ENCODE assay signal across 13 mouse cellular contexts in the genomic region with DNA sequence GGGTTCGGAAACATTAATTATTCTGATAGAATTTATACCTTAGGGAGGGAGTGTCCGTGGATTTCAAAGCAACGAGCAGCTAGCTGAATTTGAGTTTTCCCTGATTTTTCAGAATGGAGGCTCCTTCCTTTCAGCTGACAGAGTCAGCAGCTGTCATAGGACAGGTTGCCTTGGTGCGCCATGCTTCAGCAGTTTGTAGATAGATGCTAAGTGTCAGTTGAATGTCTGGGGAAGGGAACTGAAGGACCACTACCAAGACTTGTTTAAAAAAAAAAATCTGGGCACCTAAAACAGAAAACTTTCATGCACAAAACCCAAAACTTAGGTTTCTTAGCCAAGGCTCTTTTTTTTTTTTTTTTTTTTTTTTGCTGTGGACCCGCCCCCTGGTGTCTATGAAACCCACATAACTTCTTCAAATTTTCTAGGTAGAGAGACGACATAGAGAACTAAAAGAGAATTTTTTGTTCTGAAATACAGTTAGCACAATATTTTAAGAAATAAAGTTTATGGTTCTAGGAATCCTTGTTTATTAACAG. TPM values are rescaled to one million over a fixed set of nuclear protein-coding genes. Genes with fewer than 3 reads are reported as not detected.
DNase-seq lines count a peak whose midpoint lies in the region; ATAC-seq and TF ChIP-seq lines count a peak whose summit lies in the region.
"Had no signal": no experiment of that assay in that cellular context is flagged by ENCODE, and none has a peak within 500 bp of the region (broad histone marks: within the 10 kb centered on the region; RNA-seq: fewer than 3 reads in every experiment).

No protein-coding gene starts in this region.

- H3K4me1 ChIP-seq in heart, embryonic 15.5 days (replicated peaks), result peaks cover 25% of the 10 kb centered on the region
- H3K4me1 ChIP-seq in CH12.LX (ENCODE audit: control insufficient read depth in 1 of 2, insufficient read depth in 2 of 2), result no peaks in the 10 kb centered on the region
- H3K4me1 ChIP-seq in embryonic facial prominence, embryonic 10.5 days, result peaks cover 42% of the 10 kb centered on the region
- H3K4me1 ChIP-seq in limb, embryonic 12.5 days (replicated peaks), result peaks cover 17% of the 10 kb centered on the region

- H3K9ac ChIP-seq in heart, embryonic 15.5 days, result no peak overlapping the region
- no peak overlapping the region for H3K9ac ChIP-seq in CH12.LX (ENCODE audit: insufficient read depth, low read depth)
- H3K9ac ChIP-seq in limb, embryonic 12.5 days (replicated peaks), result no peak overlapping the region

- no peaks in the 10 kb centered on the region for H3K36me3 ChIP-seq in heart, embryonic 15.5 days
- H3K36me3 ChIP-seq in CH12.LX (replicated peaks in 1 of 2; ENCODE audit: control insufficient read depth in 1 of 2, insufficient read depth in 1 of 2, low read length in 1 of 2), result no peaks in the 10 kb centered on the region
- peaks cover 17% of the 10 kb centered on the region for H3K36me3 ChIP-seq in embryonic facial prominence, embryonic 10.5 days (replicated peaks)
- H3K36me3 ChIP-seq in limb, embryonic 12.5 days, result peaks cover 10% of the 10 kb centered on the region

- no peak for ATAC-seq in heart, embryonic 15.5 days (replicated peaks; ENCODE audit: insufficient number of reproducible peaks, insufficient read depth, low FRiP score, low read depth)
- no peak for ATAC-seq in limb, embryonic 12.5 days (ENCODE audit: insufficient number of reproducible peaks, insufficient read depth, low FRiP score, low TSS enrichment, low read depth)

- 0 out of 2 replicates have a peak overlapping the region, but pooled peaks have one; percentile 1 for H3K4me2 ChIP-seq in heart, embryonic 15.5 days
- H3K4me2 ChIP-seq in CH12.LX (ENCODE audit: insufficient read depth, low read depth, poor library complexity, severe bottlenecking), result no peak overlapping the region
- peak overlapping the region; percentile 25; the same call in 1 of the 2 replicates for H3K4me2 ChIP-seq in limb, embryonic 12.5 days

- H3K4me3 ChIP-seq in heart, embryonic 15.5 days, result no peak overlapping the region
- no peak overlapping the region for H3K4me3 ChIP-seq in CH12.LX (replicated peaks in 1 of 3; ENCODE audit: low read depth in 2 of 3, low read length in 2 of 3, poor library complexity in 1 of 3)
- peak overlapping the region; percentile 16; the same call in 1 of the 2 replicates for H3K4me3 ChIP-seq in embryonic facial prominence, embryonic 10.5 days
- H3K4me3 ChIP-seq in limb, embryonic 12.5 days (replicated peaks), result no peak overlapping the region
- H3K4me3 ChIP-seq: layer of hippocampus, adult 2 months had no signal

- H3K79me2 ChIP-seq in CH12.LX (replicated peaks; ENCODE audit: control insufficient read depth, extremely low read depth, insufficient read depth, poor library complexity, severe bottlenecking), result no peaks in the 10 kb centered on the region

- H3K27ac ChIP-seq in heart, embryonic 15.5 days, result no peak overlapping the region
- no peak overlapping the region for H3K27ac ChIP-seq in CH12.LX (ENCODE audit: insufficient read depth, low read depth)
- peak overlapping the region; percentile 75; the same call in 1 of the 2 replicates for H3K27ac ChIP-seq in embryonic facial prominence, embryonic 10.5 days (replicated peaks)
- H3K27ac ChIP-seq in limb, embryonic 12.5 days, result no peak overlapping the region

- in situ Hi-C loops in CH12.LX (cut with MboI; ENCODE audit: low pct_ligation_motif_present, low pct_unique_long_range_greater_than_20kb, low sequenced_read_pairs), result no loop called here

- no peak for TF ChIP-seq POLR2A in CH12.LX (IDR thresholded peaks at IDR 0.05; ENCODE audit: low read depth, low read length)

- TF ChIP-seq RAD21 in CH12.LX (IDR thresholded peaks at IDR 0.05; ENCODE audit: low read depth, low read length), result no peak

- TF ChIP-seq EP300 in CH12.LX (IDR thresholded peaks at IDR 0.05; ENCODE audit: low read length), result no peak

- TF ChIP-seq CTCF in CH12.LX (conservative IDR thresholded peaks at IDR 0.05 in 1 of 2, IDR thresholded peaks at IDR 0.05 in 1 of 2; ENCODE audit: low read depth in 2 of 2, low read length in 2 of 2), result no peak

- DNase-seq in heart, adult 18-20 months, result no peak
- no peak for DNase-seq in CH12.LX (ENCODE audit: extremely low read depth)
- DNase-seq in embryonic facial prominence, embryonic 10.5 days (ENCODE audit: low spot score), result no peak
- DNase-seq in urinary bladder, postnatal 25 days (ENCODE audit: low spot score), result no peak
- DNase-seq in layer of hippocampus, adult 8-10 months (ENCODE audit: low spot score in 2 of 2), result no peak
- no peak for DNase-seq in thymus, postnatal 36 days
- DNase-seq: cerebellum, adult 11-12 months; gastrocnemius, postnatal 25 days; lung, adult 2 months had no signal

- WGBS in heart, embryonic 15.5 days, result 57% methylated on average over 6 of the region's 6 CpGs
- 36% methylated on average over 6 of the region's 6 CpGs for WGBS in embryonic facial prominence, embryonic 10.5 days
- 42% methylated on average over 6 of the region's 6 CpGs for WGBS in limb, embryonic 12.5 days

- no peaks in the 10 kb centered on the region for H3K27me3 ChIP-seq in heart, embryonic 15.5 days
- H3K27me3 ChIP-seq in CH12.LX (replicated peaks), result no peaks in the 10 kb centered on the region
- peaks cover 3% of the 10 kb centered on the region; the same call in 1 of the 2 replicates for H3K27me3 ChIP-seq in embryonic facial prominence, embryonic 10.5 days (replicated peaks; ENCODE audit: low read depth, poor library complexity, severe bottlenecking)
- H3K27me3 ChIP-seq in limb, embryonic 12.5 days, result no peaks in the 10 kb centered on the region

- dilution Hi-C loops in CH12.LX (cut with MboI; ENCODE audit: extremely low pct_ligation_motif_present, extremely low pct_unique_long_range_greater_than_20kb, low sequenced_read_pairs), result no loop called here

- no peaks in the 10 kb centered on the region for H3K9me3 ChIP-seq in heart, embryonic 15.5 days (replicated peaks)
- H3K9me3 ChIP-seq in CH12.LX (replicated peaks; ENCODE audit: low read length), result no peaks in the 10 kb centered on the region
- no peaks in the 10 kb centered on the region; the same call in 1 of the 2 replicates for H3K9me3 ChIP-seq in embryonic facial prominence, embryonic 10.5 days
- no peaks in the 10 kb centered on the region for H3K9me3 ChIP-seq in limb, embryonic 12.5 days

TF ChIP-seq in CH12.LX, 34 proteins besides CTCF, POLR2A, EP300 and RAD21:
- TF ChIP-seq ELF1 (IDR thresholded peaks at IDR 0.05; ENCODE audit: low read depth, low read length) (no peak), ZNF384 (IDR thresholded peaks at IDR 0.05; ENCODE audit: low read depth, low read length) (peak; percentile 70), USF1 (IDR thresholded peaks at IDR 0.05; ENCODE audit: low read depth, low read length) (no peak), ZMIZ1 (IDR thresholded peaks at IDR 0.05; ENCODE audit: low read depth, low read length) (no peak), E2F4 (IDR thresholded peaks at IDR 0.05; ENCODE audit: insufficient replicate concordance, low read depth, low read length) (no peak), USF2 (conservative IDR thresholded peaks at IDR 0.05; ENCODE audit: low read depth, low read length) (no peak)

RNA-seq across cellular contexts. Expression of a gene that starts 42.6 kb away (rescaled TPM):
- polyA plus RNA-seq in heart, embryonic 15.5 days (2015; fragmentation: Nextera tagmentation; extraction: Ambion mirVana), result 7.1 and 8.2 TPM in 2 replicates
- total RNA-seq in heart, adult 18-20 months (2021), result 1 to 10 TPM in 1 of 2 experiments, under 1 TPM in 1; 0.75 to 1.1 TPM
- total RNA-seq in CH12.LX (2012; rRNA removed) (not detected in 2 replicates), CH12.LX (2014; rRNA removed) (not detected in 2 replicates)
- polyA plus RNA-seq in CH12.LX (2012; ENCODE audit: insufficient read length, low read depth), result not detected in 2 replicates
- 18.9 and 21.6 TPM in 2 replicates for polyA plus RNA-seq in embryonic facial prominence, embryonic 10.5 days (2016; fragmentation: Nextera tagmentation; extraction: Ambion mirVana)
- polyA plus RNA-seq in limb, embryonic 12.5 days (2016; fragmentation: Nextera tagmentation; extraction: Ambion mirVana), result 15.5 and 16.2 TPM in 2 replicates
- total RNA-seq in layer of hippocampus, adult 8-10 months (2022), result 100 to 1,000 TPM; 112 to 138 (median 129) TPM
- total RNA-seq: hematopoietic stem cell, adult 5-6 weeks had no signal
